Mouse (Mus musculus): Measurements from ENCODE around the gene Rell1.

- TF ChIP-seq CTCF (IDR thresholded peaks at IDR 0.05; ENCODE audit: low read depth) (no peak), EP300 (IDR thresholded peaks at IDR 0.05; ENCODE audit: low read depth) (no peak)
These were observed 70.9 kb downstream of the Rell1 start for GRCm38 (mm10) chr5:63897820-63898110.
